Mouse (Mus musculus): ENCODE measurements around the gene Eva1a.

DNA sequence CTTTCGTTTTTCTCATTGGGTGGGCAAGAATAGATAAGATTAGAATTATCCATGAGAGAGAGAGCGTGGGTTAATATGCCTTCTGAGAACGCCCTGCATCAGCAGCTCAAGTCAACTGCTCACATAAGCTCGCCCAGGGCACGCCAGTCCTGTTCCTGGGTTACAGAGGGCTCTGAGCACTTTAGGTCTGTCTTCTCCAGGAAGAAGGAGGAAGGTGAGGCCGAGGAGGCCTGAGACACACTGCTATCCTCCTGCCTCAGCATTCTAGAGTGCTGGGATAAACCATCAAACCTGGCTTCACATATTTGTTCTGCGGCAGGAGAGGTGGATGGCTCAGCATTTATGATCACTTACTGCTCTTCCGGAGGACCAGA, 10.3 kb upstream of the Eva1a start:
- no peak for TF ChIP-seq CTCF (IDR thresholded peaks at IDR 0.05; ENCODE audit: low read depth)
- TF ChIP-seq EP300 (IDR thresholded peaks at IDR 0.05; ENCODE audit: low read depth): no peak
